Mouse (Mus musculus) megakaryocyte, embryonic 14.5 days (primary cell): Measurements from ENCODE around the gene Pde4d.

ENCODE experiments used
- FLI1 ChIP-seq: IDR thresholded peaks from 2 replicates; pipeline ENCODE4 v1.6.1; 2012; ENCODE audit warnings: low read length, inconsistent platforms, mixed read lengths
- GATA1 ChIP-seq: IDR thresholded peaks from 3 replicates; pipeline ENCODE4 v1.6.1; 2012; ENCODE audit warnings: mixed read lengths, low read length, inconsistent platforms, borderline replicate concordance

GRCm38 (mm10) chr13:109957953-109958352, 1508.2 kb downstream of the Pde4d start:
- TF ChIP-seq GATA1 (no peak), FLI1 (no peak)
